Comparison of ENCODE assay signal across 8 mouse cellular contexts in genomic region chr10:18318916-18319481, GRCm38 (mm10). TPM values are rescaled to one million over a fixed set of nuclear protein-coding genes. Genes with fewer than 3 reads are reported as not detected.
DNase-seq lines count a peak whose midpoint lies in the region; ATAC-seq and TF ChIP-seq lines count a peak whose summit lies in the region.

Nhsl1 (plus strand) TSS chr10:18318985.

- no peaks in the 10 kb centered on the region for H3K9me3 ChIP-seq in limb, embryonic 14.5 days (ENCODE audit: control insufficient read depth, low read length)
- no peaks in the 10 kb centered on the region for H3K9me3 ChIP-seq in midbrain, embryonic 15.5 days
- H3K9me3 ChIP-seq in stomach, embryonic 16.5 days (replicated peaks; ENCODE audit: control insufficient read depth, low read length): no peaks in the 10 kb centered on the region

- no peaks in the 10 kb centered on the region for H3K27me3 ChIP-seq in limb, embryonic 14.5 days (ENCODE audit: control insufficient read depth, insufficient read depth, low read length)
- H3K27me3 ChIP-seq in midbrain, embryonic 15.5 days (replicated peaks): 0 out of 2 replicates have a peak, but pooled peaks cover 15% of the 10 kb centered on the region
- no peaks in the 10 kb centered on the region for H3K27me3 ChIP-seq in stomach, embryonic 16.5 days (ENCODE audit: control insufficient read depth, insufficient read depth, low read length)

- peak within 1 kb of the TSS; percentile 80 for H3K27ac ChIP-seq in limb, embryonic 14.5 days (replicated peaks; ENCODE audit: low read depth, low read length)
- peak within 1 kb of the TSS; percentile 55 for H3K27ac ChIP-seq in midbrain, embryonic 15.5 days
- peak within 1 kb of the TSS; percentile 78 for H3K27ac ChIP-seq in stomach, embryonic 16.5 days (ENCODE audit: low read length)

- H3K4me3 ChIP-seq in limb, embryonic 14.5 days (replicated peaks; ENCODE audit: low read length): peak within 1 kb of the TSS; percentile 83
- peak within 1 kb of the TSS; percentile 80 for H3K4me3 ChIP-seq in midbrain, embryonic 15.5 days
- peak within 1 kb of the TSS; percentile 79 for H3K4me3 ChIP-seq in stomach, embryonic 16.5 days (replicated peaks; ENCODE audit: low read length)

- no peak for DNase-seq in cerebellum, adult 9-10 months
- DNase-seq in embryo, embryonic 11.5 days (ENCODE audit: low read depth, low spot score): peak; percentile 30
- peak; percentile 64 to 77 for DNase-seq in heart, adult 18-20 months
- peak; percentile 57 for DNase-seq in kidney, adult 11 months
- peak; percentile 59 for DNase-seq in limb, embryonic 14.5 days (ENCODE audit: low spot score)

- ATAC-seq in cerebellum, adult (ENCODE audit: insufficient number of reproducible peaks, low FRiP score, low TSS enrichment): peak; percentile 16; the same call in 1 of the 2 replicates
- ATAC-seq in limb, embryonic 14.5 days (ENCODE audit: low FRiP score, low read depth): peak; percentile 80
- ATAC-seq in midbrain, embryonic 15.5 days (replicated peaks): peak; percentile 92
- peak; percentile 75 for ATAC-seq in stomach, embryonic 16.5 days (ENCODE audit: insufficient read depth, low FRiP score)

- no peak for TF ChIP-seq POLR2A in limb, embryonic 14.5 days (IDR thresholded peaks at IDR 0.05; ENCODE audit: borderline replicate concordance, extremely low read depth, insufficient read depth, insufficient read length)

- H3K4me2 ChIP-seq in limb, embryonic 14.5 days (replicated peaks; ENCODE audit: low read depth, low read length, severe bottlenecking): peak within 1 kb of the TSS; percentile 83
- peak within 1 kb of the TSS; percentile 99 for H3K4me2 ChIP-seq in midbrain, embryonic 15.5 days
- peak within 1 kb of the TSS; percentile 97 for H3K4me2 ChIP-seq in stomach, embryonic 16.5 days (ENCODE audit: low read depth, low read length)

- H3K36me3 ChIP-seq in limb, embryonic 14.5 days (ENCODE audit: control insufficient read depth, insufficient read depth, low read length): no peaks in the 10 kb centered on the region
- no peaks in the 10 kb centered on the region for H3K36me3 ChIP-seq in midbrain, embryonic 15.5 days (replicated peaks)
- H3K36me3 ChIP-seq in stomach, embryonic 16.5 days (ENCODE audit: control insufficient read depth, insufficient read depth, low read length): no peaks in the 10 kb centered on the region

- peaks cover 9% of the 10 kb centered on the region for H3K4me1 ChIP-seq in limb, embryonic 14.5 days (ENCODE audit: control insufficient read depth, insufficient read depth, low read length)
- peaks cover 12% of the 10 kb centered on the region for H3K4me1 ChIP-seq in midbrain, embryonic 15.5 days
- peaks cover 3% of the 10 kb centered on the region; the same call in 1 of the 2 replicates for H3K4me1 ChIP-seq in stomach, embryonic 16.5 days (ENCODE audit: control insufficient read depth, insufficient read depth, low read length)

- WGBS in limb, embryonic 14.5 days: under 1% methylated on average over 57 of the region's 63 CpGs
- under 1% methylated on average over 63 of the region's 63 CpGs for WGBS in midbrain, embryonic 15.5 days
- under 1% methylated on average over 63 of the region's 63 CpGs for WGBS in stomach, embryonic 16.5 days

- peak within 1 kb of the TSS; percentile 94 for H3K9ac ChIP-seq in limb, embryonic 14.5 days (ENCODE audit: low read depth, low read length, severe bottlenecking)
- H3K9ac ChIP-seq in midbrain, embryonic 15.5 days: peak within 1 kb of the TSS; percentile 62
- peak within 1 kb of the TSS; percentile 93 for H3K9ac ChIP-seq in stomach, embryonic 16.5 days (ENCODE audit: low read length)

RNA-seq across cellular contexts. Expression of gene Nhsl1, which starts in this region (rescaled TPM):
- 10 to 100 TPM; 15.1 to 17.2 TPM for total RNA-seq in heart, adult 18-20 months (2021)
- polyA plus RNA-seq in limb, embryonic 14.5 days (2012; rRNA removed): 16.6 and 18.8 TPM in 2 replicates
- 13.4 and 14.5 TPM in 2 replicates for polyA plus RNA-seq in limb, embryonic 14.5 days (2014; fragmentation: Nextera tagmentation; extraction: Ambion mirVana)
- polyA plus RNA-seq in midbrain, embryonic 15.5 days (2015; fragmentation: Nextera tagmentation; extraction: Ambion mirVana): 12.7 and 12.9 TPM in 2 replicates
- 7.0 and 7.5 TPM in 2 replicates for polyA plus RNA-seq in stomach, embryonic 16.5 days (2015; fragmentation: Nextera tagmentation; extraction: Ambion mirVana)

Comparison
In these comparisons a context has a peak if more than half of its experiments do, and no peak if none do; other contexts are left out.
1. ATAC-seq: peak in every context shown above with its lines; median percentile 92 in midbrain, embryonic 15.5 days; 80 in limb, embryonic 14.5 days; 75 in stomach, embryonic 16.5 days; 16 in cerebellum, adult.